Mouse (Mus musculus) thymus, adult 2 months (tissue): ENCODE results near the gene Egfem1.

Source experiments
- CTCF ChIP-seq: fragments of 200-500 bp; IDR thresholded peaks from 2 replicates; pipeline ENCODE4 v1.5.1; 2012; ENCODE audit warnings: mild to moderate bottlenecking, control low read depth, low read length, moderate library complexity, borderline replicate concordance; ENCODE audit not compliant: control insufficient read depth, poor library complexity, insufficient read depth; ENCODE audit errors: extremely low read depth
- POLR2A ChIP-seq: fragments of 200-500 bp; IDR thresholded peaks from 2 replicates; pipeline ENCODE4 v1.6.1; 2012; ENCODE audit warnings: mild to moderate bottlenecking, low read length, control low read depth, moderate library complexity; ENCODE audit not compliant: control insufficient read depth, poor library complexity, insufficient read depth; ENCODE audit errors: extremely low read depth

DNA sequence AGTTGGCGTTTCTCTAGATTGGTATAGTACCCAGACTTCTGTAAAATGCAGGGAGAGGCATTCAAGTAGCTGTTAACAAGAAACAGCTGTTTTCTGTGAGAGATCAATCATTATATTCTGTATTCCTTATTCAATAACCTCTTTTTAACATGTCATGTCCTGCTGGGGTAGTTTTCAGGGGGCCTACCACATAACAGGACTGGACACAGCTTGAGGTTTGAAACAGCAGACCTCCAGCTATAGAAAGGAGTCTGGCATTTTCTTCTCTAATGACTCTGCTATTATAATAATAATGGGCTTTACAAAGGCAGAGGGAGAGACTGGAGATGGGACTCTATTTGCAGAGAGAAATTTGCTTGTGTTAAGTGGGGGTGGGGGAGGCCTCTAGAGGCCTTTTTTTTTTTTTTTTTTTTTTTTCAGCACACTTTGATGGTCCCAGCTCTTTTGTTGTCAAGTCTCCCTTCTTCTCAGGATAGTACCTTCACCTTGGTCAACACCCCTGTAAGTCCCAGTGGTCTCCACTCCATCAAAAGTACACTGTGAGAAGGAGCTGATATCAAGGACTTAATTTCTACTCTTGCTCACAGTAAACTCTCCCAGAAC lies 459.8 kb downstream of the Egfem1 start:
- TF ChIP-seq CTCF = no peak
- no peak for TF ChIP-seq POLR2A
